Mouse (Mus musculus) splenic B cell, adult 2 months (primary cell): ENCODE data around the gene Mrpl34.
A peak's percentile ranks its signal among the peaks of the same experiment; 100 is the strongest.

Source experiments
- DNase-seq: peaks from one replicate; pipeline ENCODE4 v3.0.0-alpha.2; 2011; ENCODE audit warnings: low read depth, low spot score
- H3K27me3 ChIP-seq: 2 replicates; pipeline ENCODE4 v1.6.1; 2012; ENCODE audit warnings: mild to moderate bottlenecking, low read length, moderate library complexity, mixed read lengths; ENCODE audit not compliant: control insufficient read depth, poor library complexity, insufficient read depth, severe bottlenecking
- H3K36me3 ChIP-seq: 2 replicates; pipeline ENCODE4 v1.6.1; 2012; ENCODE audit warnings: mild to moderate bottlenecking, low read length, moderate library complexity, mixed read lengths; ENCODE audit not compliant: control insufficient read depth, poor library complexity, insufficient read depth, severe bottlenecking

Mrpl34 gene

DNA sequence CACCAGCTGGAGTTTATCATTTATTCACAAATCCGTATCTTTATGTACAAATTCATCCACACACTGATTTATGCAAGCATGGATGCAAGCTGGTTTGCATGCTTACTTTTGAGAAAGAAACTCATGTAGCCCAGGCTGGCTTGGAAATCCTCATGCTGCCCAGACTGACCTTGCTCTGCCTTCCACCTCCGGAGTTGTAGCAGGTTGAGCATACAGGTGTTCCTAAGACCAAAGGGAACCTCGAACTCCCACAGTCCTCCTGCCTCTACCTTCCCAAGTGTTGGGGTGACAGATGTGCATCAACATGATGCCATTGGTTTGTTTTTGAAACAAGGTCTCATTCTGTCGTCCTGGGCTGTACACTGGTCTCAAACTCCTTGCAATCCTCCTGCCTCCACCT is 2.6 kb upstream of the Mrpl34 start:
- no peak for DNase-seq
- Histone ChIP-seq H3K36me3 (no peaks in the 10 kb centered on the region; the same call in none of the 2 replicates), H3K27me3 (no peaks in the 10 kb centered on the region)

DNA sequence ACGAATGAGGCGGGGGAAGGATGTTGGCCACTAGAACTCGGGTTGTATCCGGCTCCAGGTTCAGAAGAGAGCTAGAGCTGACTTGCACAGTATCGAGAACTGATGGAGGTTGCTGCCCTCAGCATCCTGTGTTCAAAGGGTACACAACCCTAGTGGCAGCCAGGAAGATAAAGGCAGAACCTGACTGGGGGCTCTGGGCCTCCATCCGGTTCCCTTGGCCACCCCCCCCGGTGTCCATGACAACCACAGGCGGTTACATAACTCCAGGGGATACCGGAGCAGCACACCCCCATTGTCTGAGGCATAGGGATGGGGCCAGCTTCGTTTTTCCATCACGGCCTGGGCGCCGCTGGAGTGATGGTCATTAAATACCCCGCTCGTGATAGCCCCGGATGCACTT is 2.0 kb upstream of the Mrpl34 start:
- DNase-seq = peak; percentile 77
- H3K36me3 ChIP-seq = no peaks in the 10 kb centered on the region; the same call in none of the 2 replicates
- no peaks in the 10 kb centered on the region for H3K27me3 ChIP-seq

DNA sequence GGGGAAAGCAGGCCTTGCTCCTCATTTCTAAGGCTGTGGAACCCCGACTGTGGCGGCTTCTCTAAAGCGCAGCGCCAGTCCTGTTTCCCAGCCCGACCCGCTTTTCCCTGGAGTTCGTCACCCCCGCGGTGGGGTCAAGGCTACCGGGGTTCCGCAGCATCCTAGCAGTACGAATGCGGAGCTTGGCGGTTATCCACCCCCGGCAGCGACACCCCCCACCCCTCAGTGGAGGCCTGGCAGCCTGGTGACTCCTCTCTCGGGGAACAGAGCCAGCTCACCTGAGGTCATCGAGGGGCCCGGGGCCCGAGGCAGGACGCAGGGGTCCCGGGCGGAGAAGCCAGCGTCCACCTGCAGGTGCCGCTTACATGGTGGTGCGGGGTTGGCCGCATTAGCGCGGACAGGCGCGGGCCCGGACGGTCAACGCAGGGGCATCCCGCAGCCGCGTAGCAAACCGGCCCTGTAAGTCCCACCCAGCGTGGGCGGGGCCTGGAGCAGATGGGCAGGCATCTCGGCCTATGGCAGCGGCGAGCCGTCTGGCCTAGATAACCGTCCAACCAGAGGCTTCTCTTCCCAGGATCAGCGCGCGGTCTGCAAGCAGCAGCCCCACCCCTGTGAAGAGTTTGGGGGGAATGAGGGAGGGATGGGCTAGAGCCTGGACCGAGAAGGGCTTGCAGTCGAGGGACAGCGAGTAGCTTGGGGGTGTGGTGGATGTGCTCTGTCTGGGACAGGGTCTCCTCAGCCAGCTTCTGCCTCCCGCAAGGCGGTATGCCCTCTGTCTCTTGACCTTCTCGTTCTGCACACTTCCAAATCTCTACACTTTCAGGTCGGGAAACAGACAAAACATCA is 1.3 kb upstream of the Mrpl34 start, which contains the start of gene Abhd8:
Abhd8 (minus strand) TSS at position 468 of the 846 bp plus-strand sequence.
- H3K36me3 ChIP-seq = no peaks in the 10 kb centered on the region; the same call in none of the 2 replicates
- H3K27me3 ChIP-seq = no peaks in the 10 kb centered on the region
- DNase-seq = peak; percentile 93

DNA sequence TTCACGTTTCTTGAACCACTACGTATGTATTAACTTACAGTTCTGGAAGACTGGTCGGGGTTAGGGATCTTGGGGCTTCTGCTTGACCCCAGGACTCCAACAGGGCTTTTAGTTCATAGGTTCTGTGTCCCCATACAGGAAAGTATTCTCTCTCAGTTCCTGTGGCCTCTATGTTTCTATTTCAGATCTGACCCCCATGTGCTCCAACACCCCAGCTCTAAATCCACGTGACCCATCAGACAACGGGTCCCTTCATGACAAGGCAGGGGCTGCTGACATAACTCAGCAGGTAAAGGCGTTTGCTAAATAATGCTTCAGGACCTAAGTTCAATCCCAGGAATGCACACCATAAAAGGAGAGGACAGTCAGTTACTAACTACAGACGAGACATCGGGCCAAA is 974 bp downstream of the Mrpl34 start:
- no peak for DNase-seq
- no peaks in the 10 kb centered on the region; the same call in 1 of the 2 replicates for H3K36me3 ChIP-seq
- no peaks in the 10 kb centered on the region for H3K27me3 ChIP-seq

DNA sequence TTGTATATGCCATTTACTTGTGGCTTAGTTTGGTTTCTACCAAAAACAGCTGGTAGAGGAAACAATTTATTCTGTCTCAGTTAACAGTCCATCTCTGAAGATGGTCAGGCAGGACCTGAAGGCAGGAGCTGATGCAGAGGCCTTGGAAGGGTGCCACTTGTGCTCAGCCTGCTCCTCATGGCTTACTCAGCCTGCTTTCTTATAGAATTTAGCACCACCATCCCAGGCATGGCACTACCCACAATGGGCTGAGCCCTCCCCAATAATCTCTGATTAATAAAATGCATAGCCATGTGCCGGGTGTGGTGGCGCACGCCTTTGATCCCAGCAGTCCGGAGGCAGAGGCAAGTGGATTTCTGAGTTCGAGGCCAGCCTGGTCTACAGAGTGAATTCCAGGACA is 1.4 kb downstream of the Mrpl34 start:
- Histone ChIP-seq H3K27me3 (no peaks in the 10 kb centered on the region), H3K36me3 (no peaks in the 10 kb centered on the region; the same call in 1 of the 2 replicates)
- no peak for DNase-seq

DNA sequence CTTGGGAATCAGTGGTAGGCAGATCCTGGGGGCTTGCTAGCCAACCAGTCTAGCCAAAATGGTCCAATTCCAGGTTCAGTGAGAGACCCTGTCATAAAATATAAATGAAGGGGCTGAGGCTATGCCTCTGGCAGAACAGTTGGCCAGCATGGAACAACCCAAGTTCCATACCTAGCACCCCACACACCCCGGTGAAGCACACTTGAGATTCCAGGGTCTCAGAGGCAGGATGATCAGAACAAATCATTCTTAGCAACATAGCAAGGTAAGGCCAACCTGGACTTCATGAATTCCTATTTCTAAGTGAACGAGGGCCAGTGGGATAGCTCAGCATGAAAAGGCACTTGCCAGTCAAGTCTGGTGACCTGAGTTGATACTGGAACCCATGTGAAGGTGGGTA is 2.4 kb downstream of the Mrpl34 start:
- no peak for DNase-seq
- H3K27me3 ChIP-seq = no peaks in the 10 kb centered on the region

DNA sequence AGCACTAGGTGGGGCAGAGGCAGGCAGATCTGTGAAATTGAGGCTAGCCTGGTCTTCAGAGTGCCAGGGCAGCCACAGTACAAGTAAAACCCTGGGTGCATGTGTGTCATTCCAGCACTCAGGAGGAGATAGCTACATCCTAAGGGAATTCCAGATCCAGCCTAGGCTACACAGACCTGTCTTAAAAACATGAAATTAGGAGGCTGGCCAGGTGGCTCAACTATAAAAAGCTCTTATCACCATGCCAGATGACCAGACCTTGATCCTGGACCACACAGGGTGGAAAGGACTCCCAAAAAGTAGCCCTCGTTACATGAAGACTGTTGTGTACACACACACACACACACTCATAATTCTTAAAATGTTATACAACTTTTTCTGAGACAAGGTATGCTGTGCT is 3.2 kb downstream of the Mrpl34 start:
- Histone ChIP-seq H3K36me3 (no peaks in the 10 kb centered on the region; the same call in none of the 2 replicates), H3K27me3 (no peaks in the 10 kb centered on the region)
- no peak for DNase-seq

More for the DNA sequence above, 2.4 kb downstream of the Mrpl34 start:
- H3K36me3 ChIP-seq = no peaks in the 10 kb centered on the region; the same call in none of the 2 replicates

DNA sequence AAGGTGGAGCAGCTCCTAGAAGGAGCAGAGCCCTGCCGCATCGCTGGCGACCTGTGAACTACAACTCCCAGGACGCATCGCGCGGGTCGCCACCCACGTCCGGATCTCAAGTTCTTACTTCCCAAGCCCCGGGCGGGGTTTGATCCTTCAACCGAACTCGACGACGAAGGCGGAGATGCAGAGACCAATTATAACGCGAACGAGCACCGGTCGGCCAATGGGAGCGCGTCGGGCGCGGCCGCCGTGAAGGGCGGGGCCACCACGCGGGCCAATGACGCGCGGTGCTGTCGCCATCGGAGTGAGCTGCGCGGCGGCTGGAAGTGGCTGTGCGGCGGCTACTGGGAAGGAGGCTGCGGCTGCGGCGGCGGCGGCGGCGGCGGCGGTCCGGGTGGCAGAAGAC is 4.2 kb downstream of the Mrpl34 start, which contains the start of gene Dda1:
Dda1 (plus strand) TSS at position 284 of the 400 bp plus-strand sequence.
- Histone ChIP-seq H3K36me3 (no peaks in the 10 kb centered on the region; the same call in none of the 2 replicates), H3K27me3 (no peaks in the 10 kb centered on the region)
- DNase-seq = peak; percentile 98

DNA sequence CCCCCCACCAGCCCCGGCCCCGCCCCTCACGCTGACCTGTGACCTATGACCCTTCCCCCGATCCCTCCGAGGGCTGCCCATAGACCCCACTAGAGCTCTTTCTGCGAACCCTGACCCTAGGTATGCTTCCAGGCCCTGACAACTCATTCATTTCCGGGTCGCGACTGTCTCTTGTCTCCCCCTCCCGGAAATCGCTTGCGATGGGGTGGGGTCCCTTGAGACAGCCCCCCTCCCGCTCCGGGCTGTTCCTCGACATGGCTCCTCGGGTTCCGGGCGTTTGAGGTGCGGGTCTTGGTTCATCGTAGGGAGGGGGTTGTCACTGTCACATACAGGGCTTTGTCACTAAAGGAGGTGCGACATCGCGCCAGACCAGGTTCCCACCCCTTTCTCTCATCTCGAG is 4.7 kb downstream of the Mrpl34 start:
- DNase-seq = peak; percentile 68
- Histone ChIP-seq H3K36me3 (no peaks in the 10 kb centered on the region; the same call in none of the 2 replicates), H3K27me3 (no peaks in the 10 kb centered on the region)

DNA sequence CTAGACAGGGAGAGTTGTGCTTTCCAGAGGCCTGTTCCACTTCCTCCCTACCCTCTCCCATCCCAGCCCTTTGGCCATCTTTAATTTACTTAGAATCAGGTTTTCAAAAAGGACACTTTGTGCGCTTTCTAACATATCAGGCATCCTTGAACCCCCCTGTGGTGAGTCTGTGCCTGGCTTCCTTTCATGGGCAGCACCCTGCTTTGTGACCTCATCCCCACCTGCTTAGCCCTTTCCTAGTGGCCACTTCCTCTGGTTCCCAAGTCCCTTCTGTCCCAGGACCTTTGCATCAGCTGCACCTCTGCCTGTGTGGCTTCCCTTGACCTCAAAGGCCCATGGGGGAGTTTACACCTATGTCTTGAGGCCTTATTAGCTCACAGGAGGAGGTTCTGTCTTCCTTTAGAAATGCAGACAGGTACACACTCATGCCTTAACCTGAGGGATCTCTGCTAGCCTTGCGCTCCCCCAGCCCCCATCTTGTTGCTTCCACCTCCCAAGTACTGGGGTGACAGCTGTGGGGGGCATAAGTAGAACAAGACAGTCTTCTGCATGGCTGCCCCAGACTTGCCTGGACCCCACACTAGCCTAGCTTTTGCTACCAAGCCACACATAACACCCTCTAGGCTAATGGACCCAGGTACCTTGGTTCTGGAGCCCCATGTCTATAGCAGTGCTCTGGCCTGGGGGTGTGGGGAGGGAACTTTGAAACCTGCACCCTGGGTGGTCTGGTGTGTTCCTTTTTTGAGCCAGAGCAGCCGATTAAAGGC is 5.6 kb downstream of the Mrpl34 start:
- H3K27me3 ChIP-seq = no peaks in the 10 kb centered on the region
- DNase-seq = no peak
- no peaks in the 10 kb centered on the region; the same call in none of the 2 replicates for H3K36me3 ChIP-seq

DNA sequence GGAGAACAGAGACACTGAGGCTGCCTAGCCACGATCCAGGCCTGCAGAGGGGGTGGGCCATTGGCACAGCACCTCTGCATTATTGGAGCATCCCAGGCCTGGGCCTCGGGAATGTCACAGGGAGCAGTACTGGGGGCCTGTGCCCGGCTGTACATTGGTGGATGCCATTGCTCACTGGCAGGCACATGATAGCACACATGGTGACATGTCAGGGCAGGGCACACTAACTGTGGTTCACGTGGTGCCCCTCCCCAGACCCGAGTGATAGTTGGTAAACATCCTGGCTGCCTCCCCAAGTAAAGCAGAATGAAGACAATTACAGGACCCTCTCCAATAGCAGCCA is 6.1 kb downstream of the Mrpl34 start:
- no peak for DNase-seq
- no peaks in the 10 kb centered on the region for H3K27me3 ChIP-seq
- H3K36me3 ChIP-seq = no peaks in the 10 kb centered on the region; the same call in none of the 2 replicates

DNA sequence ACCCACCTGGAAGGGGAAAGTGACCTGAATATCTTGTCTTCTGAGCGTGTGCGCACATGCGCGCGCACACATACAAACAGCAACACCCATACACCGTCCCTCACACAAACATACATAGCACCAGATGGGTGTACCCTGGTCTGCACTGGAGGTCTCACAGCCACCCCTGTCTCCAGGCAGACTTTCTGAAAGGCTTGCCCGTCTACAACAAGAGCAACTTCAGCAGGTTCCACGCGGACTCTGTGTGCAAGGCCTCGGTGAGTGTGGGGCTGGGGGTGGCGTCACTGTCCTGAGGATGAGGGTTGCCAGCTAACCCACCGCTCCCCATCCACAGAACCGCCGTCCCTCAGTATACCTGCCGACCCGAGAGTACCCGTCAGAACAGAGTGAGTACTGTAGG is 7.1 kb downstream of the Mrpl34 start:
- Histone ChIP-seq H3K27me3 (no peaks in the 10 kb centered on the region), H3K36me3 (no peaks in the 10 kb centered on the region; the same call in 1 of the 2 replicates)
- DNase-seq = no peak

DNA sequence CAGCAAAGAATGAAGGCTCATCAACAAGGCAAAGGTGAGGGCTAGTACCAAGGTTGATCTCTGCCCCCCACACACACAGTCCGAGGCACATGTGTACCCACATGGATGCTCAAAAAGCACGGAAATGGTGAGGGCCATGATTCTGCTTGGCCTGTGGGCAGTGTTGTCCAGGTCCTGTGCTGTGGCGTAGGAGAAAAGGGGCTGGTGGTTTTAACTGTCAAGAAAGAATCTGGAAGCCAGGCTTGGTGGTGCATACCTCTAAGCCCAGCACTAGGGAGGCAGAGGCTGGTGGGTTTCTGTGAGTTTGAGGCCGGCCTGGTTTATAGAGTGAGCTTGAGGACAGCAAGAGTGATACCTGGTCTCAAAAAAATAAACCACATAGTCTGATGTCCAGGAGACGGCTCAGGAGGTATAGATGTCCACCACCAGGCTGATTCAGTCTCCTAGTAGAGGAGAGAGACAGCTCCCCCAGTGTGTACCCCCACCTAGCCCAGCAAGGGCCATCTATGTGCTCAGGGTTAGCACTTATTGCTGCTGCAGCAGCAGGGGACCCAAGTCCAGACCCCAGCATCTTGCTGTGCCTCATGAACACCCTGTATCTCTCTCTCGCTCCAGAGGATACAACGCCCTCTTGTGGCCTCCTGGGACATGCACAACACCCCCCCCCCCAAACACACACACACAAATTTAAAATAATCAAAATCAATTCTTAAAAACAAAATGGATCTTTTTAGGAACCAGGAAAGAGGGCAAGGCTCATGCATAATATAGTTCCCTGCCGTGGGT is 8.0 kb downstream of the Mrpl34 start:
- no peaks in the 10 kb centered on the region; the same call in 1 of the 2 replicates for H3K36me3 ChIP-seq
- DNase-seq = peak; percentile 36
- no peaks in the 10 kb centered on the region for H3K27me3 ChIP-seq

DNA sequence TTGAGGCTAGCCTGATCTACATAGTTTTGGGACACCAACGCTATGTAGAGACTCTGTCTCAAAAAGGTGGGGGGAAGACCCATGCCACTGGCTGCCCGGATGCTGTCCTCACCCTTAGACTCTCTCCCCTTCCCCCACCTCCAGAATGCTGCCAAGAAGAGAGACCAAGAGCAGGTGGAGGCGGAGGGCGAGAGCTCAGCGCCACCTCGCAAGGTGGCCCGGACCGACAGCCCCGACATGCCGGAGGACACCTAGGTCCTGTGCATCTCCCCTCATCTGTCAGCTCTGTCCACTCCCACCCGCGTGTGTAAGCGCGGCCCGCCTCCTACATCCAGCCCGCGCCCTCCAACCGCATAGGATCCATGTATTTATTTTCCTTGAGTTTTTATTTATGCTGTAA is 9.6 kb downstream of the Mrpl34 start:
- Histone ChIP-seq H3K27me3 (no peaks in the 10 kb centered on the region), H3K36me3 (no peaks in the 10 kb centered on the region; the same call in 1 of the 2 replicates)

More for the DNA sequence above, 9.6 kb downstream of the Mrpl34 start:
- no peak for DNase-seq
